Comparison of ENCODE assay signal across 21 mouse cellular contexts in the genomic region with DNA sequence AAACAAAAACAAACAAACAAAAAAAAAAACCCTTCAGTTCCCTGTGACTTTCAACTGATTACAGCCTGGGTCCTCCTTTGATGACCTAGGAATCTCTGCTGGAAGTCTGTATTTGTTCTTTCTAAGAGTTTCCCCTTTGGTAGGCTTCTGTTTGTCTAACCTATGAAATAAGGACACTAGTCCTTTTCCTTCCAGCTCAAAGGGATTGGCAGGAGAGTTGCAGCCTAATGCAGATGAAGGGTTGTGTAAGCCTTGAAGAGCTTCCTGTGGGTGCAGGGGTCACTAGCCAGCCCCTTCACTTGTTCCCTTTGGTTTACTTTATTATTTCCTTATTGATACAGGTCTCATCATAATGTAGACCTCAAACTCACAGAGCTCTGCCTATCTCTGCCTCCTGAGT. TPM values are rescaled to one million over a fixed set of nuclear protein-coding genes. Genes with fewer than 3 reads are reported as not detected.
"Had no signal": no experiment of that assay in that cellular context is flagged by ENCODE, and none has a peak within 500 bp of the region (broad histone marks: within the 10 kb centered on the region; RNA-seq: fewer than 3 reads in every experiment).

No protein-coding gene starts in this region.

- H3K27ac ChIP-seq: midbrain, embryonic 12.5 days; neural tube, embryonic 13.5 days; neural tube, embryonic 15.5 days; stomach, embryonic 15.5 days; stomach, postnatal 0 days had no signal

- DNase-seq: lung, adult 18-20 months; lung, embryonic 14.5 days; lung, postnatal 4 days; midbrain, embryonic 14.5 days; retina, postnatal 1 day; right cerebral cortex, adult 18-20 months; right cerebral cortex, postnatal 25 days; right cerebral cortex, postnatal 4 days; spleen, adult 18-20 months; thymus, adult 2 months; thymus, postnatal 25 days; thymus, postnatal 4 days had no signal

- ATAC-seq: midbrain, embryonic 16.5 days had no signal

- H3K36me3 ChIP-seq: midbrain, embryonic 10.5 days; midbrain, embryonic 12.5 days; neural tube, embryonic 13.5 days; neural tube, embryonic 15.5 days; stomach, embryonic 15.5 days had no signal

- H3K9me3 ChIP-seq: midbrain, embryonic 10.5 days; midbrain, embryonic 12.5 days; neural tube, embryonic 13.5 days; neural tube, embryonic 15.5 days; stomach, embryonic 15.5 days had no signal

- H3K4me2 ChIP-seq: lung, embryonic 14.5 days; midbrain, embryonic 12.5 days; neural tube, embryonic 13.5 days; neural tube, embryonic 15.5 days; stomach, embryonic 15.5 days had no signal

- H3K27me3 ChIP-seq: neural tube, embryonic 15.5 days; stomach, embryonic 15.5 days had no signal

- H3K9ac ChIP-seq: lung, embryonic 14.5 days; midbrain, embryonic 12.5 days; neural tube, embryonic 13.5 days; neural tube, embryonic 15.5 days; stomach, embryonic 15.5 days had no signal

- H3K4me3 ChIP-seq: midbrain, embryonic 10.5 days; midbrain, embryonic 12.5 days; myocyte; neural tube, embryonic 13.5 days; neural tube, embryonic 15.5 days; stomach, embryonic 15.5 days had no signal

RNA-seq across cellular contexts. Expression of gene Sertad4, which starts 27.6 kb away (rescaled TPM):
- total RNA-seq: megakaryocyte, adult 5-6 weeks had no signal
